Mouse (Mus musculus): ENCODE results near the gene Hist1h3f. TPM values are rescaled to one million over a fixed set of nuclear protein-coding genes. Genes with fewer than 3 reads are reported as not detected.
A peak's percentile ranks its signal among the peaks of the same experiment; 100 is the strongest.

The Hist1h3f gene
- polyA plus RNA-seq, 1 experiment, result 0.74 TPM

DNA sequence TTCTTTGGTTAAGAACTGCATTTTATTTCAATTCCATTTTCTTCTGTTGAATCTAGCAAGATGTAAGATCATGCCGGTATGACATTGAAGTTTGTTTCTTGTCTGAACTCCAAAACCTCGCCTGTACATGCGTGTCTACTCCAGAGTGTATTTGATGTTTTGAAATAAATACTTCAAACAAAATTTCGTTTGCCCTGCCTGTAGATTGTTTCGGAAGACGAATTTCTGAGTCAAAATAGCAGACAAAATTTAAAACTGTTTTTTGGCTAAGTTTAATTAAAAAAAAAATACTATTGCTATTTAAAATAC is 25.6 kb upstream of the Hist1h3f start:
- no peak for DNase-seq
- Histone ChIP-seq H3K27me3 (replicated peaks; ENCODE audit: control insufficient read depth, insufficient read depth, low read length) (no peaks in the 10 kb centered on the region), H3K36me3 (ENCODE audit: control insufficient read depth, insufficient read depth, low read length) (no peaks in the 10 kb centered on the region), H3K4me3 (ENCODE audit: insufficient read depth, low read depth, low read length) (peak overlapping the region; percentile 26; the same call in 1 of the 2 replicates), H3K27ac (ENCODE audit: insufficient read depth, low read depth, low read length) (no peak overlapping the region), H3K4me1 (ENCODE audit: control insufficient read depth, insufficient read depth, low read length) (no peaks in the 10 kb centered on the region)
- TF ChIP-seq CTCF (conservative IDR thresholded peaks at IDR 0.05; ENCODE audit: insufficient read depth, insufficient read length, low read depth, low read length) (no peak), POLR2A (IDR thresholded peaks at IDR 0.05; ENCODE audit: low read depth, low read length) (no peak)
- WGBS, result 1% methylated on average over 6 of the region's 6 CpGs

DNA sequence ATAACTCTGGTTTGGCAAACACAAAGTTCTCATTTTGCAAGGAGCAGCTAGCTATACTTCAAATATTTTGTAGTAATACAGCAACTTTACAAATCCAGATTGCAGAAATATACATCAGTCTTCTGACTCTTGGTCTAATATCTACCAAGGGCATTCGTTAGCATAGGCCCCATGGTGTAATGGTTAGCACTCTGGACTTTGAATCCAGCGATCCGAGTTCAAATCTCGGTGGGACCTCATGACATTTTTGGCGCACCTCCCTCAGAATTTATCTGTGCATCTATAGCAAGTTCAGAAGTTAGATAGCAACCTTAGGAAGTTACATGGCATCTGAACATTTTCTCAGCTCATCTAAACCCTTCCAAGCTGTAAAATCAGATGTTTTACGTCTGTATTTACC is 25.0 kb upstream of the Hist1h3f start:
- peak overlapping the region; percentile 45 for H3K27ac ChIP-seq (ENCODE audit: insufficient read depth, low read depth, low read length)
- no peak overlapping the region; the same call in 1 of the 2 replicates for H3K4me3 ChIP-seq (ENCODE audit: insufficient read depth, low read depth, low read length)
- H3K4me1 ChIP-seq (ENCODE audit: control insufficient read depth, insufficient read depth, low read length), result no peaks in the 10 kb centered on the region
- under 1% methylated on average over 6 of the region's 6 CpGs for WGBS
- peak; percentile 87 for DNase-seq
- TF ChIP-seq CTCF (conservative IDR thresholded peaks at IDR 0.05; ENCODE audit: insufficient read depth, insufficient read length, low read depth, low read length) (no peak), POLR2A (IDR thresholded peaks at IDR 0.05; ENCODE audit: low read depth, low read length) (no peak)
- no peaks in the 10 kb centered on the region for H3K36me3 ChIP-seq (ENCODE audit: control insufficient read depth, insufficient read depth, low read length)
- H3K27me3 ChIP-seq (replicated peaks; ENCODE audit: control insufficient read depth, insufficient read depth, low read length), result no peaks in the 10 kb centered on the region

DNA sequence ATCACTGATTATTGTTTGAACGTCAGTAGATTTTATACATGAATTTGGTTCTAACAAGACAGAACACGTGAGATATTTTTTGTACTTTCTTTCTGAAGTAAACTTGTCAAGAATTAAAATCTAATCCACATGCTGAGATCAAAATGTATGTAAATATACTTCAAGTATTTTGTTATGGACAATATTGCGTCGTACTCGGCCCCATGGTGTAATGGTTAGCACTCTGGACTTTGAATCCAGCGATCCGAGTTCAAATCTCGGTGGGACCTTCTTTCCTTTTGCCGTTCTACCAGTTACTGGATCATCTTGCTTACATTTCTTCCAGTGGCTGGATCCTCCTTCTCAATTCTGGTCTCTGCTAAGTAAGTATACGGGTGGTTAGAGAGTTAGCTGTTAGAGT is 24.4 kb upstream of the Hist1h3f start:
- Histone ChIP-seq H3K27me3 (replicated peaks; ENCODE audit: control insufficient read depth, insufficient read depth, low read length) (no peaks in the 10 kb centered on the region), H3K4me3 (ENCODE audit: insufficient read depth, low read depth, low read length) (0 out of 2 replicates have a peak overlapping the region, but pooled peaks have one; percentile 7), H3K27ac (ENCODE audit: insufficient read depth, low read depth, low read length) (peak overlapping the region; percentile 45; the same call in 1 of the 2 replicates), H3K36me3 (ENCODE audit: control insufficient read depth, insufficient read depth, low read length) (no peaks in the 10 kb centered on the region), H3K4me1 (ENCODE audit: control insufficient read depth, insufficient read depth, low read length) (no peaks in the 10 kb centered on the region)
- no peak for TF ChIP-seq POLR2A (IDR thresholded peaks at IDR 0.05; ENCODE audit: low read depth, low read length)
- no peak for TF ChIP-seq CTCF (conservative IDR thresholded peaks at IDR 0.05; ENCODE audit: insufficient read depth, insufficient read length, low read depth, low read length)
- under 1% methylated on average over 10 of the region's 10 CpGs for WGBS
- DNase-seq, result peak; percentile 90

DNA sequence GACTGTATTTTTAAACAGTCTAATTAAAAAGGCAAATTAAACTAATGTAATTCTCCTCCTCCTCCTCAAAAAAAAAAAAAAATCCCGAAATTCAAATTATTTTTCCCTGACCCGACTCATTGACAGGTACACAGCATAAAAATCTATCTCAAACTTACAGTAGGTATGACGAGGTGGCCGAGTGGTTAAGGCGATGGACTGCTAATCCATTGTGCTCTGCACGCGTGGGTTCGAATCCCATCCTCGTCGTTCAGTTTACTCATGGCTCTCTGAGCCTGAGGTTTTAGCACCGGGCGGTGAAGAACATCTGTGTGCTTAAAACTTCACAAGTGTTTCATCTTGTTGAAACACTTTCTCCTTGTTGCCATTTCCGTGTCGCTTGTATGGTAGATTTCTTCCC is 22.1 kb upstream of the Hist1h3f start:
- no peak overlapping the region for H3K27ac ChIP-seq (ENCODE audit: insufficient read depth, low read depth, low read length)
- DNase-seq, result peak; percentile 88
- 4% methylated on average over 14 of the region's 14 CpGs for WGBS
- no peaks in the 10 kb centered on the region; the same call in 1 of the 2 replicates for H3K4me1 ChIP-seq (ENCODE audit: control insufficient read depth, insufficient read depth, low read length)
- H3K4me3 ChIP-seq (ENCODE audit: insufficient read depth, low read depth, low read length), result no peak overlapping the region
- no peaks in the 10 kb centered on the region for H3K36me3 ChIP-seq (ENCODE audit: control insufficient read depth, insufficient read depth, low read length)
- H3K27me3 ChIP-seq (replicated peaks; ENCODE audit: control insufficient read depth, insufficient read depth, low read length), result no peaks in the 10 kb centered on the region
- TF ChIP-seq POLR2A (IDR thresholded peaks at IDR 0.05; ENCODE audit: low read depth, low read length) (no peak), CTCF (conservative IDR thresholded peaks at IDR 0.05; ENCODE audit: insufficient read depth, insufficient read length, low read depth, low read length) (no peak; the same call in 1 of the 2 replicates)

DNA sequence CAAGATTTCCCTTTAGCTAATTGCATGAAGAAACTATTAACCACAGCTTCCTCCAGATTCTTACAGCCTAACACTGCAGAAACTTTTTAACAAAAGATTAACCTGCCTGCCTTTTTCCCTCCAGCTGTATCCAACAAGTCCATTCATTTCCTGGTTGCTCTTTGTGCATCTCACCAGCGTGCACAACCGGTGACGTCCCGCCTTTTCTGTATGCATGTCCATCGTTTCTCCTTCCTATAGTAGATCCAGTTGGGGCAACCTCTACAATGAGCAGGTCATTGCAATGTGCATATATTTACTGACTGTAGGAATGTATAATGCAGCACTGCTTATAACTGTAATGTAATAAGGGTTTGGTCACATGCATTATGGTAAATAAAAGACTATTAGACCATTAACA is 19.9 kb upstream of the Hist1h3f start:
- Histone ChIP-seq H3K4me1 (ENCODE audit: control insufficient read depth, insufficient read depth, low read length) (no peaks in the 10 kb centered on the region; the same call in 1 of the 2 replicates), H3K4me3 (ENCODE audit: insufficient read depth, low read depth, low read length) (no peak overlapping the region), H3K36me3 (ENCODE audit: control insufficient read depth, insufficient read depth, low read length) (no peaks in the 10 kb centered on the region), H3K27me3 (replicated peaks; ENCODE audit: control insufficient read depth, insufficient read depth, low read length) (no peaks in the 10 kb centered on the region), H3K27ac (ENCODE audit: insufficient read depth, low read depth, low read length) (no peak overlapping the region)
- TF ChIP-seq CTCF (conservative IDR thresholded peaks at IDR 0.05; ENCODE audit: insufficient read depth, insufficient read length, low read depth, low read length) (no peak), POLR2A (IDR thresholded peaks at IDR 0.05; ENCODE audit: low read depth, low read length) (no peak)
- 39% methylated on average over 5 of the region's 5 CpGs for WGBS
- DNase-seq, result no peak

DNA sequence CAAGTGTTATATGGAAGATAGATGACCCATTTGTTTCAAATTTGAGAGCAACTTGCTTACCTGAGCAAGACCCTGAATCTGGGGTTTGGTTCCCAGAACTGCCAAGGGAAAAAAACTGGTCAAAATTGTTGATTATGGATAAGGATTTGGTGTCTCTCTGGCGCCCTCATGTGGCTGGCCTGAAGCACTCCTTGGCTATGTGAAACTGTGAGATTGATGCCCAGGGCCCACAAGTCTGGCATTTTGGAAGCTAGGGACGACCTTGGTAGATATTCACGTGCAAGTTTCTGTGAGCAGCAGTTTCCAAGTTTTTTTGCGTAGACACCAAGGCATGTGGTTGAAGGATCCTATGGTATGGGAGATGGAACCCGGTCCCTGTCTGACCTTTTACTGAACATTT is 19.2 kb upstream of the Hist1h3f start:
- Histone ChIP-seq H3K4me3 (ENCODE audit: insufficient read depth, low read depth, low read length) (no peak overlapping the region), H3K36me3 (ENCODE audit: control insufficient read depth, insufficient read depth, low read length) (no peaks in the 10 kb centered on the region), H3K4me1 (ENCODE audit: control insufficient read depth, insufficient read depth, low read length) (no peaks in the 10 kb centered on the region; the same call in 1 of the 2 replicates), H3K27ac (ENCODE audit: insufficient read depth, low read depth, low read length) (no peak overlapping the region), H3K27me3 (replicated peaks; ENCODE audit: control insufficient read depth, insufficient read depth, low read length) (no peaks in the 10 kb centered on the region)
- WGBS, result 12% methylated on average over 5 of the region's 5 CpGs
- peak; percentile 85 for TF ChIP-seq CTCF (conservative IDR thresholded peaks at IDR 0.05; ENCODE audit: insufficient read depth, insufficient read length, low read depth, low read length)
- no peak for TF ChIP-seq POLR2A (IDR thresholded peaks at IDR 0.05; ENCODE audit: low read depth, low read length)
- DNase-seq, result peak; percentile 70

DNA sequence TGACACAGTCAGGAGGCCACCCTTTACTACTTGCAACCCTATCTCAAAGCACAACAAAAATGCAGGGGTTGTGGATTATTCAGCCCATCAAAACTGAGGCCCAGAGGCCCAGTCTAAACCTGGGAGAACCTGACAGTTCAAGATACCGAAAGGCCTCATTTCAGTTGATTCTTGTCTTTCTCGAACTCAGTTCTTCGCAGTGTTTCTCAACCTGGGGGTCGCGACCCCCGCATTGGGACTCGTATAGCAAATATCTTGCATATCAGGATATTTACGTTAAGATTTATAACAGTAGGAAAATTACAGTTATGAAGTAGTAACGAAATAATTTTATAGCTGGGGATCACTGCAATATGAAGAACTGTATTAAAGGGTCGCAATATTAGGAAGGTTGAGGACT is 18.0 kb upstream of the Hist1h3f start:
- no peak for DNase-seq
- Histone ChIP-seq H3K4me1 (ENCODE audit: control insufficient read depth, insufficient read depth, low read length) (no peaks in the 10 kb centered on the region; the same call in 1 of the 2 replicates), H3K36me3 (ENCODE audit: control insufficient read depth, insufficient read depth, low read length) (no peaks in the 10 kb centered on the region), H3K4me3 (ENCODE audit: insufficient read depth, low read depth, low read length) (no peak overlapping the region), H3K27me3 (replicated peaks; ENCODE audit: control insufficient read depth, insufficient read depth, low read length) (no peaks in the 10 kb centered on the region), H3K27ac (ENCODE audit: insufficient read depth, low read depth, low read length) (no peak overlapping the region)
- TF ChIP-seq CTCF (conservative IDR thresholded peaks at IDR 0.05; ENCODE audit: insufficient read depth, insufficient read length, low read depth, low read length) (no peak), POLR2A (IDR thresholded peaks at IDR 0.05; ENCODE audit: low read depth, low read length) (no peak)
- 9% methylated on average over 10 of the region's 10 CpGs for WGBS
